Mouse (Mus musculus) liver, adult 10 weeks (tissue): ENCODE measurements around the gene Cckbr. TPM values are rescaled to one million over a fixed set of nuclear protein-coding genes. Genes with fewer than 3 reads are reported as not detected.

Source experiments
- polyA plus RNA-seq: library from polyadenylated mRNA; stranded (reverse); fragments of 350-450 nt; fragmentation: Illumina TruSeq; extraction: RNeasy Lipid Tissue Mini Kit (QIAGEN cat#74804); gene quantifications from one replicate; pipeline ENCODE4 v1.2.3, GENCODE M21; 2014; ENCODE audit warnings: low read depth, low replicate concordance

Gene Cckbr
- not detected for polyA plus RNA-seq

DNA sequence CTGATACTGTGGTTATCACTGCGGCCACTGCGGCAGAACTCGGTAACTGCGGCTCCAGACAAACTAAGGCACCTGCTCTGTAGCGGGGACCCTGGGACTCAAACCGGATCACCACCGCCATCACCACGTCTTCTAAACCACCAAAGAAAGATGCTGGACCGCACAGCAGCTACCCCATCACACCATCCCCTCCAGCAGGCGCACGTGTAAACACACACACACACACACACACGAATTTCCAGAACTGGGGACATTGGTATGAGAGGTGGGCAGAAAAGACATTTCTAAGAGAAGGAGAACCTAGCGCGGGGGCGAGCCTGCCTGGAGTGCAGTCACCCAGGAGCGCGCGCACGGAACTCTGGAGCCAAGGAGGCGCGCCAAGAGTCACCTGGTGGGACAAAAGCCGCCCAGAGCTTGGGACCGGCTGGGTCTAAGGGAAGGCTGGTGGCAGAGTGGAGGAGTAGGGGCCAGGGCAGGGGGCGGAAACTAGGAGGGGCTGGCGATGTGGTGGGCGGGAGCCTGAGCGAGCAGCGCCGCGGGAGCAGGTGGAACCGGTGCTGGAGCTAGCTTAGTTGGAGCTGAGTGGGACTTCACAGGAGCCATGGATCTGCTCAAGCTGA is at the start of gene Cckbr:
Cckbr (plus strand) TSS at position 308 of the 620 bp plus-strand sequence.

DNA sequence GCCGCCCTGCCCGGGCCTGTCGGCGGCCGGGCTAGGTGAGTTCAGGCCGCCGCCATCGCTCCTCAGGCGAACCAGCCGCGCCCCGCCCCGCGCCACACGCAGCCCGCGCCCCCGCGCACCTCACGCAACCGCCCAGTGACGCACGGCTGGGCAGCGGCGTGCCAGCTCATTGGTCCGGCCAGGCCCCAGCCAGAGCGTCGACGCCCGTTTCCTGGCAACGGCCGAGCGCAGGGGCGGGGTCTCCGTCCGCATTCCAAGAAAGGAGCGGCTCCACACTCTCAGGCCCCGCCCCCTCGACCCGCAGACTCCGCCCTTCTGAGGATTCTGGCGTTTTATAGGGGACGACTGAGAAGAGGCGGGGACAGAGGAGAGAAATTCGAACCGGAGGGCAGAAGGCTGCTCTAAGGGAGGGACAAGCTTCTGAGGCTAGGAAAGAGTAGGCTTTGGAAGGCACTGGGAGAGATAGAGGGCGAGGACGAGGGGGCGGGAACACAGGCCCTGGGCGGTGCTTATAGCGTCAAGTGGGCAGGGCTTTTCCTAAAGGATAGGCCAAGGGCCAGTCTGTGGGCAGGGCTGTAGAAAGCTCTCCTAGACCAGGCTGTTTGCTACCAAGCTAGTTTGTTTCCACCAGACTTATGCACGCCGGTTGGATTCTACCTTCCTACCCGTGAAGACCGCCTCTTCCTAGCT is 25.5 kb upstream of the Cckbr start, which contains the start of gene Fam160a2:
Fam160a2 (minus strand) TSS at position 120 of the 690 bp plus-strand sequence.

GRCm38 (mm10) chr7:105404268-105404667 is 21.3 kb upstream of the Cckbr start, which contains the start of gene Cnga4:
Cnga4 (plus strand) TSS chr7:105404568.

DNA sequence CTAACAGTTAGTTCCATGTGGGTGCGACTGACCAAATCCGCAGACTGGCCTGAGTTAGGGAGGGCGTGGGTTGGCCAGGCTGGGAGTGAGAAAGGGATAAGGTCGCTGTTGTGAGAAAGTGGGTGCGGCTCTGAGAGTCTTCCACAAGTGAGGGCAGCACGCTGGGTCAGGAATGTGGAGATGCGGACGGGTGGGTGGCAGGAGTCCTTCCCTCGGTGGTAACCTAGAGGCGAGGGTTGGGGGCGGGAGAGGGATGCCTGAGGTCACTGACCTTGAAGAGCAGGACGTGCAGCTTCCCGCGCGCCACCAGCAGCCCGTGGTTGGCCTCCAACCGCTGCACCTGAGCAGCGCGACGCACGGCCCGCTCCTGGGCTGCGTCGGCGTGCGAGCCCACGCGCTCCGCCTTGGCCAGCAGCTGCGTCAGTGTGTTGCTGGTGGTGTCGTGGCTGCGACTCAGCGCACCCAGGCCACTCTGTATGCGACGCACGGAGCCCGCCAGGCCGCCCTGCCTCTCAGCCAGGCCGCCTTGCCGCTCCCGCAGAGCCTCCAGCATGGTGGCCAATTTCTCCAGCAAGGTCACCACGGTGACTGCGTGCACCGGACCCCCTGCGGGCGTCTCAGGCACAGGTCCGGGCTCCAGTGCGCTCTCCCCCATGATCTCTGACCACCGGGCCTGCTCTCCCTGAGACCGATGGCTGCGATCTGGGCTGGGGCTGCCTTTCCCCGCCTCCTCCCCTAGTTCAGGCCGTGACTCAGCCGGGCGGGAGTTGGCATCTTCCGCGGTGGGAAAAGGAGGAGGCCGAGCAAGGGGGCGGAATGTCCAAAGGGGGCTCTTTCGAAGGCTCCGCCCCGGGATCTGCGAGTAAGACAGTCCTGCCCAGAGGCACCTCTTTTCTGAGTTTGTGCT is 56.2 kb downstream of the Cckbr start, which contains the start of gene Cavin3:
Cavin3 (minus strand) TSS at position 796 of the 907 bp plus-strand sequence.

Other genes starting within 250 kb of the Cckbr start
- not detected for gene Olfr685, start 239.7 kb upstream of the Cckbr start, polyA plus RNA-seq
- not detected for gene Olfr686, start 218.2 kb upstream of the Cckbr start, polyA plus RNA-seq
- not detected for gene Olfr688, start 137.6 kb upstream of the Cckbr start, polyA plus RNA-seq
- not detected for gene Olfr689, start 114.6 kb upstream of the Cckbr start, polyA plus RNA-seq
- gene Olfr690, start 91.6 kb upstream of the Cckbr start, polyA plus RNA-seq: not detected
- gene Olfr691, start 83.5 kb upstream of the Cckbr start, polyA plus RNA-seq: not detected
- not detected for gene Olfr692, start 57.5 kb upstream of the Cckbr start, polyA plus RNA-seq
- gene Gm5901, start 50.7 kb upstream of the Cckbr start, polyA plus RNA-seq: not detected
- 4.8 TPM for gene Fam160a2, start 25.7 kb upstream of the Cckbr start, polyA plus RNA-seq
- gene Cnga4, start 21.2 kb upstream of the Cckbr start, polyA plus RNA-seq: not detected
- not detected for gene Cavin3, start 56.6 kb downstream of the Cckbr start, polyA plus RNA-seq
- 7.1 TPM for gene Smpd1, start 128.6 kb downstream of the Cckbr start, polyA plus RNA-seq
- not detected for gene Apbb1, start 155.9 kb downstream of the Cckbr start, polyA plus RNA-seq
- 787 TPM for gene Hpx, start 174.4 kb downstream of the Cckbr start, polyA plus RNA-seq
- gene Trim3, start 207.8 kb downstream of the Cckbr start, polyA plus RNA-seq: 2.9 TPM
- gene Timm10b, start 214.3 kb downstream of the Cckbr start, polyA plus RNA-seq: 18.6 TPM
- gene Arfip2, start 214.7 kb downstream of the Cckbr start, polyA plus RNA-seq: 3.3 TPM
- gene Gm45799, start 214.8 kb downstream of the Cckbr start, polyA plus RNA-seq: 2.8 TPM
- 1.4 TPM for gene Dnhd1, start 225.1 kb downstream of the Cckbr start, polyA plus RNA-seq